Mouse (Mus musculus) cortical plate, adult 2 months (tissue): ENCODE data around the gene Gm11492.

Experiments
- CTCF ChIP-seq: fragments of 200-500 bp; IDR thresholded peaks from 2 replicates; pipeline ENCODE4 v1.5.1; 2011; ENCODE audit warnings: mild to moderate bottlenecking, control low read depth, low read length; ENCODE audit not compliant: insufficient read depth; ENCODE audit errors: extremely low read depth
- POLR2A ChIP-seq: fragments of 200-500 bp; IDR thresholded peaks from 2 replicates; pipeline ENCODE4 v1.6.1; 2011; ENCODE audit warnings: mild to moderate bottlenecking, low read length, control low read depth; ENCODE audit not compliant: insufficient read depth; ENCODE audit errors: extremely low read depth

DNA sequence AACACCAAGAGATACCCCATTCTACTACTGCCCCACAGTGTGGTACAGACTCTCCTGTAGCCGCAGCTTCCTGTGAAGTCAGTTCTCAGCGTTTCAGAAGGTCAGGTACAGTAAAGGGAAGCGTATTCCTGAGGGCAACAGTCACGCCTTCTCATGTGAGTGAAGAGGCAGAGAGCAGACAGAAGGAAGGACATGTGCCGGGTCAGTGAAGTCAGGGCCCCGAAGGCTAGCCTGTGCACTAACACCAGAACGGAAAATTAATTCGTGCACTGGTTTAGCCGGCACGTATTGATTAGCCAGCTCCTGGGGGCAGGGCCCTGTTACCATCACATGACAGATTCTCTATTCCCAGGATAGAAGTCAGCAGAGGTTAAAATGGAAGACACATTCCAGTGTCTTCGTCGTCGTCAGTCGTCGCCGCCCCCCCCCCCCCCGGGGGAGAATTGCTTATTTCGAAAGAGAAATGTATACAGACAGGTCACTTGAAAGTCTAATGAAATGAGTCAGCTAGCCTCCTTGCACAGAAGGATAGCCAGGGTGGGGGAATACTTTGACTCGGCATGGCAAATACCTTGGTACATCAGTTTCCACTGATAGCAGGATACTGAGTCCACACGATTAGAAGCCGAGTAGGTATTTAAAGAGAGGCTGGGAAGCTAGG, 8.2 kb downstream of the Gm11492 start:
- TF ChIP-seq CTCF: no peak
- no peak for TF ChIP-seq POLR2A
